Mouse (Mus musculus): ENCODE results near the gene Pdk4. TPM values are rescaled to one million over a fixed set of nuclear protein-coding genes. Genes with fewer than 3 reads are reported as not detected.

The Pdk4 gene
- 127 and 214 TPM in 2 replicates for total RNA-seq (2021)
- long read RNA-seq, transcript Pdk4-201 (11 exons, 3,484 nt) = major isoform, 354 of 497 reads
- long read RNA-seq, partial matches to known transcripts = 78 of 497 reads
- long read RNA-seq, other reads (novel, unspliced or antisense) = 65 of 497 reads

DNA sequence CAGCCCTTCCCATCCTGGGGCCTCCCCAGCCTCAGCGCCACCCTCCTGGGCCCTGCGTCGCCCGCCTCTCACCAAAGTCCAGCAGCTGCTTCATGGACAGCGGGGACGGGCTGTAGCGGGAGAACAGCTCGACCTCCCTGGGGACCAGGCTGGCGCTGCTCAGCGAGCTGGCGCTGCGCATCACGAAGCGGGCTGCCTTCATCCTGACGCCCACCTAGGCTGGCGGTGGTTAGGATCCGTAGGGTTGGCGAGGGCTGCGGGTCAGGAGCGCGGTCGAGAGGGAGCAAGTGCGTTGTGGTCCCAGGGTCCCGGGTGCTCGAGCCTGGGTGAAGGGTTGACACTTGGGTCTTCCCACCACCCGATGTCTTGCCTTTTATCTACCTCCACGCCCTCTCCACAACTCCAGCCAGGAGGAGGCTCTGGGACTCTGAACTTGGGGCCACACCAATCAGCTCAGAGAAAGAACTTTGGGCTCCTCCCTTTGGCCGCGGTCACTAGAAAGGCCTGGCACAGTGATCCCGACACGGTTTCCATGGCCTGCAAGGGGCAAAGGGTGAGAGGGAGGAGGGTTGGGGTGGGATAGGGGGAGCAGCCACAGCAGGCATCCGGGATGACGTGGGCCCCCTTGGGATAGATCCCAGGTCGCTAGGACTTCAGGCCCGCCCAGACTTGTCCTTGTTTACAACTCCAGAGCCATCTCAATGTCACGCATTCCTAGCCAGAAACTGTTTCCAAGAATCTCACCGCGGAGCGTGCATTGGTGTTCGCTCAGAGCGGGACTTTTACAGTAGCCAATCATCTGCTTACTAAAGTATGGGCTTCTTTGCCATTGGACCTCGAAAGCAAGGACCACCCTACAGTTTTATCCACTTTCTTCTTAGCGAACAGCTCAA is at the start of gene Pdk4:
Gene Pdk4, minus strand, starts transcription at position 349 of the 893 bp plus-strand sequence.
- peak; percentile 82 for DNase-seq

DNA sequence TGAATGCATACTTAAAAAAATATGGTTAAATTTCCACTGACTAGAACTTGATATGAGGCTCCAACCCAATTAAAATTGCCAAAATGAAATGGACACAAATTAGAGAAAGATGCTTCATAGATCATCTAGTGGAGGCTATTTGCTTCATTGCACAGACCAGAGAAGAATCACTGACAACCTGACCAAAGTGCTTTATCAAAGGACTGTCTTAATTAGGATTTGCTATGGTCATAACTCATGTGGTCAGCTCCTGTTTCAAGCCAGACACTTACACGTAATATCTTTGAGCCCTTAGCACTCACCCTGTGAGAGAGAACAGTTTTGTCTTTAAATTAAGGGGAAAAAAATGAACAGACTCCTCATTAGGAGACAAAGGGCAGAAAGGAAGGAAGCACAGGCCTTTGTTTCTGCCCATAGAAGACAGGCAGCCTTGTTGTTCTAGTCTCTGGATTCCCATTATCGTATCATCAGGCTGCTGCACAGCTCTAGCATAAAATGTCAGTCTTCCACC is 41.8 kb upstream of the Pdk4 start:
- no peak for DNase-seq

DNA sequence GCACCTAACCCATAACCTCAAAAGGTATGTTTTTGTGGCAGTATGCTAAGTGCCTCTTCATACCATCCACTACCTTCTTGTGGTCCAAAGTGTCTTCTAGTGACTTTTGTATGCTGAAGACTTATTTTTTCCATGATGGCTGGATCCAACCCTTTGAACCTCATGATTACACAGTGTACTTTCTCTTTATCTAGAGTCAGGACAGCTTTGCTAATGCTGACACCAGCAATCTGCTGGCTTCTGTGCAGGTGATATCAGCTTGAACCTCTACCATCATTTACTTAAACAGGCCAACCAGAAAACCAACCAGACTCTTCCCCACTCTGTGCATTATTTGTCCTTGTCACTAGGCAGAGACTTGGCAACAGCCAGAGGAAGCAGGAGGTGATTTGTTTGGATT is 39.6 kb upstream of the Pdk4 start:
- DNase-seq = no peak

DNA sequence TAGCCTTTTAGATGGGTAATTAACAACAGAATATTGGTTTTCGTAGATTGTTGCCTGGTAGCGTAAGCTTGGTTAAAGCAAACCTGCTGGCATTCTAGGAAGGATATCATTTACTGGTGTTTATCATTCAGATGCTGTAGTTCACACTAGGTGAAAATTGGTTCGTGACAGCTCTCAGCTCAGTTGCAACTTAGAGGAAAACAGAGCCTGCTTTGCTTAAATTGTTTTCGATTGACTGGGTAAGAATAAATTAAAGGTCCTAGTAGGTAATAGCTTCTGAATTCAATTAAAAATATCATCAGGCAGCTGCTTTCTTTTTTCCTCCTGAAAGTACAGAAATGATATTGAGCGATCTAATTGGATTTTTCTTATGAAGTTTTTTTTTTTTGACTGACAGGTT is 21.0 kb upstream of the Pdk4 start:
- DNase-seq = no peak

DNA sequence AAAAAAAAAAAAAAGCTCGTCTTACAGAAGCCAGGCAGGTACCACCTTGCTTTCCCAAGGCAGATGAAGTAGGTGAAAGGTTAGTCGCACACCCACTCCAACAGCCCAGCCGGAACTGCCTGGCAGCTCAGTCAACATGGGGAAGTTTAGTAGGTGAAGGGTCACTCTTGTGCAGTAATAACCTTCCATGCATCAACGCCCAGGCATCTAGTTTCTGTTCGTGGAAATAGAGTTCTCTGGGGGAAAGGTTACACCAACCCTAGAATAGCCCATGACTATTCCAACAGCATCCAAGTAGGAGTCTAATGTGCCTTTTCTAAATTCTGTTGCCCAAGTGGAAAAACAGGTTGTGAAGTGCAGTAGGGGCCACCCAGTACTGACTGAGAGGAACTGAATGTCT is 13.6 kb upstream of the Pdk4 start:
- DNase-seq = peak; percentile 35

DNA sequence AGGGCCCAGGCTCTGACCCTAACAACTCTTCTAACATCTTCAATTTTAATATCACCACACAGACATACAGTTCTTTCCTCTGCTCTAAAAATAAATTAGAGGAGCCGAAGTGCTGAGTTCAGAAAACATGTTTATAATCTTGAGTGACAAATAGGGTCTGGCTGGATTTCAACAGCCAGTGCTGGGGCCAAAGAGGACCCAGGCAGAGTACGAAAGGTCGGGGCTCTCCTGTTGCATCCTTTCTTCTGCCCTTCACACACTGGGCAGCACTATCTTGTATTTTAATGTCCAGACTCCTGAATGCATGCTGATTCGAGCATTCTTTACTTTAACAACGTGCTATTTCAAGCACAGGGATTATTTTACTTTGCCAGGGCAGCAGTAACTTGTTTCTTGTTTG is 13.2 kb upstream of the Pdk4 start:
- peak; percentile 43 for DNase-seq

DNA sequence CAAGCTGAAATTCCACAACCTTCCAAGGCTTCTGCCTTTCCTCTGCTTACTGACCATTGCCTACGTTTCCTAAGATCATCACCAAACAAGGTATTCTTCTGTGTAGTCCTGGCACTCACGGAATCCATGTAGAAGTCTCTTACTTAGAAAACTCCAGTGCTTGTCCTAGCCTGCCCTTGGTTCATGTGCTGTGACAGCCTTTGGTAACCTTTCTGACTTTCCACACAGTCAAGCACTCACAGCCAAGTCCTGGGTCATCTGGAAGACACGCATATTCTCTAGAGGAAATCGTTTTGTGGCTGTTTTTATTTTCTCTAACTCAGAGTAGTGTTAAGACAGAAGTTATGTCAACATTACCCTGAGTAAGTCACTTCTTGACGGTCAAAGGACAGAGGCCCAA is 11.7 kb upstream of the Pdk4 start:
- DNase-seq = no peak

DNA sequence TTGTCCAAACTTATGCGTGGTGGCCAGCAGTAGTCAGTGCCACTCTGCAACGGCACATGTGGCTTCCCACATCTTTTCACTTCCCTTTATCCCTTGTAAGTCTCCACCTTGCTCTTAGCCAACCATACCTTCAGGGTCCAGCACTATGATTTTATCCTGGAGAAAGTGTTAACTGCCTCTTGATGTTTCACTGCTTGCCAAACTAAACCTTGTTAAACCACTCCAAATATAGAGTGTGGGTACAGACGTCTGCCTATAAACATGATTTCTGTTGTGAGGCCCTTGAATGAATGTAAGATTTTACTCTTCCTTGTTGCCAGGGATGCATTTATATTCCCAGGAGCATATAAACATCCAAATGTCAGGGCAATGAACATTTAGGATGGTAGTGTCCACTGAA is 10.2 kb upstream of the Pdk4 start:
- DNase-seq = no peak

DNA sequence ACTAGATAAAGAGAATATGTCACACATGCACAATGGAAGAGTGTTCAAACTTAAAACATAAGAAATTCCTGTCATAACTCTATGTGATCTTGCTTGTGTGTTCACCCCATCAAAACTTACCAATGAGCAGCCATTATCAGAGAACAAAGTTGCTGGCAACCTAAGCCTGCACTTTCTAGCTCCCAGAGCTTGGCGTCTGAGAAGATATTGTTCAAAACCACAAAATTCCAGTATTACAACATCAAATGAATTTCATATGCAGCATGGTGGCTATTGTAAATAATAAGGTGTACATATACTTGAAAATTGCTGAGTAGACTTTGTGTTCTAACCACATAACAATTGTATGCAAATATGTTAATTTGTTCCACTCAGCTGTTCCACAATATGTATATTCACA is 6.7 kb upstream of the Pdk4 start:
- DNase-seq = no peak

DNA sequence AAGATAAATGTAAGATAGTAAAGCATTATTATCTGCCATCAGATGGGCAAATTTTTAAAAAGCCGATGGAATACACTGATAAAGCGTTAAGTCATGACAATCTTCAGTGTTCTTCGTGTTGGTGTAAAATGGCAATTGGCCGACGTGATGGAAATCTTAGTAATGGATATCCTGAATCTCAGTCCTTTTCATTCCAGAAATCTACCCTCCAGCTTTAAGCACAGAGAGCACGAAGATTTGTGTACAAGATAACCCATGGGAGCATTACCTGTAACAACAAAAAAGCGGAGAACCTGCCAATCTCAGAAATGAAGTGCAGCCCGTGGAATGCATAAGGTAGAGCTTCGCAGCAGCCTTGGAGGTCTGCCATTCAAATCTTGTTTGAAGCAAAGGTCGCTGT is 5.4 kb upstream of the Pdk4 start:
- no peak for DNase-seq

DNA sequence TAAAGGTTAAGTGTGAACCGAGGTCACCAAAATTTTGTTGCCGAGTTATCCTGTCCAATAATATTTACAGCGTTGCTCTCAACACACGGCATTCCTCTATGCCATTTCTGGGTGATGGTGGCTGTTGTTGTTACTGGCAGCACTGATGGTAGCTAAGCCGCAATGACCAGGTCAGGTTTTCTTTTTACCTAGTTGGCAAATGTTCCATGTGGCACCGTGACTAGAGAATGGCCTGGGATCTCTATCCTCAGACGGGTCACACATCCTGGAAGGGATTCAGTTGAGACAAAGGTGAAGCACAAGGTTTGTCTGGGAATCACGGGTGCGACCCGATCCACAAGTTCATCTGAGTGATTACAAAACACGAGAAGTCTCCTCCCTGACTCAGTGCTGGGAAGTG is 2.6 kb upstream of the Pdk4 start:
- no peak for DNase-seq

DNA sequence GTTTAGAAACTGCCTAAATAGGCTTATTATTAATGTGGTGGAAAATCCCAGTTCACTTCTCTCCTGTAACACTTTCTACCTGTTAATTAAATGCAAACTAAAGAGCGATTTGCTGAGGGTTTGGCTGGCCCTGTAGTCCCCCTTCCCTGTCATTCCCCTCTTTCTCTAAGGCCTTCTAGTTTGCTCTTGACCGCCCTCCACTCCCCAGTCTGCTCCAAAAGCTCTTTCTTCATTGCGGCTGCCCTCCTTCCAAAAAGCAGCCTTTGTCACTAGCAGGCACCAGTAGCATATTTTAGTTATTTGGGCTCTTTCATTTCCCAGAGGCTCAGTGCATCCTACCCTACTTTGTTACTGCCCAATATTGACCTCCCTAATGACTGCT is 736 bp upstream of the Pdk4 start:
- DNase-seq = no peak

DNA sequence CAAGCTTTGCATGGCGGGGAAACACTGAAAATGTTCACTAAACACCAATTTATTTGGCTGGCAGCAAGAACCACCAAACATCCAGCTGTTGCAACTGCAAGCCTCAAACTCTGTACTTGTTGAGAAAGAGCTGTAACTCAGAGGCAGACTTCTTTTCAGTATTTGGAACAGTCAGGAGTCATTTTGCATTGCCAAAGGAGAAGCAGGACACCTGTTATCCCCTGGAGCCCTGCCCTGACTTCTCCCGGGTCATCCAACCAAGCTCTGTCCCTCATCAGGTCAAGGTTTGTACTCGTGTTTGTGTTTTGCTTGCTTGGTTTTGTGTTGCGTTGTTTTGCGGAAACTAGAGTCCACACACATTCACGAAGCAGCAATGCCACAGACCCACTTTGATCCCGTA is 11.1 kb downstream of the Pdk4 start:
- DNase-seq = no peak

DNA sequence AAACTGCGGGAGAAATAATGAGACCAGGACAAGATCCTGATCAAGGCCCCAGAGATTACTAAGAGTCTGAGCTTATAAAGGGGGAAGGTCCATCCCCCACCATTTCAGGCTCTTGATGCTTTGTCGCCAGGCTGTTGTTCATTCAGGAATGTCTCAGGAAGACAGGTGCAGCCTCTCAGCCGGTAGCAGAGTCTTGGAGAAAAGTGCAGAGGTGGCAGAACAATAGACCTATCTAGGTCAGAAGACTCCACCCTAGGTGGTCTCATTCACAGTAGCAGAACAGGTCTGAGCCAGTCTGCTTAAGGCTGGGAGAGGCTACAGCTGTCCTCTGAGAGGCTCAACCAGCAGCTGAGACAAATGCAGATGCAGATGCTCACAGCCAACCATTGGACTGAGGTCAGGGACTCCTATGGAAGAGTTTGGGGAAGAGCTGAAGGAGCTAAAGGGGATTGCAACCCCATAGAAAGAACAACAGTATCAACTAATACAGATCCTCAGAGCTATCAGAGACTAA is 13.8 kb downstream of the Pdk4 start:
- DNase-seq = no peak

DNA sequence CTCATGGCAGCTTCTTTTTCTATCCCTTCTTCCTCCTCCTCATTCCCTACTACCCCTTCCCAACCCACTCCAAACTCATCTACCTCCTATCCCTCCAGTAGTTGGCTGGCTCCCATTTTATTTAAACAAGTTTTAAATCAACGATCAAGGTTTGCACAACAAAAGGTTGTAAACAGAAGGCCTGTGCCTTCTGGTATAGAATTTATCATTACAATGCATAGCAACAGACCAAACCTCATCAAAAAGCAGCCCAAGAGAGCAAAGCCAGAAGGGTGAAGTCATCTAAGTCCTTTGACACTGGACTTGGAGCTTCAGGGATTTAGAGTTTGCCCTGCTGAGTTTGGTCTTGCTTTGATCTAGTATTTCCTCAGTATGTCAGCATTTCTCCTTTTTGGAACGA is 15.0 kb downstream of the Pdk4 start:
- DNase-seq = no peak

DNA sequence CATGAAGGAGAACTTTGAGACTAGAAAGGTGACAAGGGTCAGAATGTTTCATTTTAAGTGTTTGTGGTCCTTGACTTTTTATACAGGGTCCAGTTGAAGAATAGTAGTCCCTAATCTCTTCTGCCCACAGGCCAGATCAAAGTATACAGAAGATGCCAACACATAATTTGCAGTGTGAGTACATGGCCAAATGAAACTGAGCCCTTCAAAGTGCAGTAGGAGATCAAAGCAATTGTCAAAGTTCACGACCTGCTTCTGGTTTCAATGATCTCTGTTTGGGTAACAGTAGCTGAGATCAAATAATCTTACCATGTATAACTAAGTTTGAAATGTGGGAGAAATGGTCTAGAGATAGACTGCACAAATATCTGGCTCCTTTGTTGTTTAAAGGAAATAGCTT is 22.1 kb downstream of the Pdk4 start:
- no peak for DNase-seq

DNA sequence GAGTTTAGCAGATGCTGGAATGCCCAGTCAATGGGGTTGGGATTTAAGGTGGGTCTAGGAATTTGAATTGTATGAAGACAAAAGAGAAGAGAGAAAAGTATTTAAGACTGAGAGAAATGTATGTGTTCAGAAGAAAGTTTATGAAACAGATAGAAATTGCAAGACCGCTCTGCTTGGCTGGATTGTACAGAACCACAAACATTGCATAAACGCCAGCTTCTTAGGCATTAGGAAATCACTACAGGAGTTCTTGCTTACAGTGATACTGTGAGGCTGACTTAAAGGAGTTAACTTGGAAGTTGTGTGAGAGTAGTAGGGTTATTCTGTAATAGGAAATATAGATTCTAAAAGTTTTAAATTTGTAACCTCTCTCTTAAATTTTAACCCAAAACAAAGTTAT is 23.4 kb downstream of the Pdk4 start:
- no peak for DNase-seq

DNA sequence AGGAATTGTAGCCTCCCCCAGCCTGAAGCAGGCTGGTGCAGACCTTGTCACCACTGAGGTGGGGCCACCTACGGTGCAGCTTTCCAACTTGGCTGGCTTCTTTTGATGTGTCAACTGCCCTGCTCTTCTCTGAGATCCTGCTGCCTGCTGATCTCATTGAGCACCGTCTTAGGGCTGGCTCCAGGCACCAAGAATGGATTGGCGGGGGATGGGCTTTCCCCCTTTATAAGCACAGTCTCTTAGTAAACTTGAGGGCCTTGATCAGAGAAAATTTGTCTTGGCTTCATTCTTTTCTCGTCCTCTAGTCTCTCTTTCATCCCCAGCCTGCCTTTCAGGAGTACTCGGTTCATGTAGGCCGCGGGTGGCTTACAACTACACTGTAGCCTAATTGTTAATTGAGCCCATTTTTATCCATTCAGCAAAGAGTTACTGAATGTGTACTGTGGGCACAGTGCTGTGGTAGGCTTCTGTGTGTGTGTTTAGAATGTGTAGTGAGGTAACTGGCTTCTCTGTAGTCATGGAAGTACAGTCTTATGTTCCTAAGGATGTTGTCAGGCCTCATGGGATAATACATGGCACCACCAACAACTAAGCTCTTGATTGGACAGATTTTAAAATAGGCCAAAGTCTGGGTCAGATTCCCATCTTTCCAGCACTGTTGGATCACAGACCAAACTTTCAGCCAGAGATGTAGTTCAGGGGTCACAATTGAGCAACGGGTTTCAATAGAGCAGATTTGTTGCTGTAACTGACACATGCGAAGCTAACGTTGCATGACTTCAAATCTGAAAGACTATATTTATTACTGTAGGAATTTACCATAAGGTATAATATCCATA is 25.4 kb downstream of the Pdk4 start:
- DNase-seq = no peak

DNA sequence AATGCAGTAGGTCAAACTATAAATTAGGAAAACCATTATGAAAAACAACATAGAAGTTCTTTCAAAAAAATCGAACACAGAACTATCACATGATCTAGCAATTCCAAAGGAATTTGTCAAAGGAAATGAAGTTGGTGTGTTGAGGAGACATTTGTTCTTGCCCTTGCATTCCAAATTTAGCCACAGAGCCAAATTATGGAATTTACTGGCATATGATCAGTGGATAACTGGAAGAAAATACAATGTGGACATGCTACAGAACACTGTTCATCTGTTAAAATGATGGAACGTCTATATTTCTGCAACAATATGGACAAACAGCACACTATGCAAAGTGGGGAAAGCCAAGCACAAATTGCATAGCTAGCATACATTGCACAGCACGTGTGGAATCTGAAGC is 40.3 kb downstream of the Pdk4 start:
- no peak for DNase-seq

DNA sequence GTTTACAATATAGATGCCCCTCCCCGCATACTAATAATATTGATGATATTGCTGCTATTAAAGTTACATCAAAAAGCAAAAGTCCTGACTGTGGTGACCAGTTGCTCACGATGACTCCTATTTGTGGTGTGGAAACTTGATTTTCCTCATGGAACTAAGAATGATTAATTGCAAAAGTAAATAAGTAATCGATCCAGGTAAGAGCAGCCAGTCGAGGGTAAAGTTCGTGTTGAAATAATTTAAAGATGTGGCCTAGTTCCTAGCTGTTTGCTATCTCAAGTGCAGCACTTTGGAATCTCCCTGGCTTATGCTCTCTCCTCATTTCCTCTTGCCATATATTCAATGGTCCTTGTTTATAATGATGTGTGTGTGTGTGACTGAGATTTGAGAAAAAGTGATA is 46.2 kb downstream of the Pdk4 start:
- no peak for DNase-seq

DNA sequence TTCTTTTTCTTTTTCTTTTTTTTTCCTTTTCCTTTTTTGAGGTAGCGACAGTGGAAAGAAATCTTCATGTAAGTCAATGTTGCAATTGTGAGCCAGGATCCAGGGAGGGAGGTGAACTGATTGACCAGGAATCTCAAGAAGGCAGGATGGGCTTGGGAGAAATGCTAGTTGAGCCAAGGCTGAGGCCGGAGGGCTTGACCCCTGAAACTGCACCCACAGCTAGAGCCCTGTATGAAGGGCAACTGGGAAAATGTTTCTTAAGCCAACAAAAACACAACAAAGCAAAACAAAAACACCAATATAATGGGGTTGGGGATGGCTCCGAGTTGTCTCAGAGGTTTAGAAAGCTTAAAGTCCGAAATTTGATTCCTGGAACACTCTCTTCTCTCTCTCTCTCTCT is 47.7 kb downstream of the Pdk4 start:
- DNase-seq = no peak

DNA sequence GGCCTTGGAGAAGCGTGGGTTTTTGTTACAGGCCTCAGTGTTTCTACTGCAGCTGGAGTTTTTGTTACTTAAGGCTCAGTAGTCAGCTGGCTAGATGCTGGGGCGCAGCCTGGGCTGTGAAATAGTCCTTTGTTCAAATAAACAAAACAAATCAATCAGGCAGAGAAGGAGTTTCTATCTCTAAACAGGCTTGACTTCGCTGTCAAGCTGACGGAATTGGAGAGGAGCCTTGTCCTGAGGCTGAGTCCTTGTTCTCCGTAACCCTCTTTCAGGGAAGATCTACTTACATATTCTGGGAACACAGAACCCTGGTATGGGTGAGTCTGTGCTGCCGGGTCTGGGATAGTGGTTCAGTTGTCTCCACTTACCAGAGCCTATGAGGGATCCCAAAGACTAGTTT is 48.6 kb downstream of the Pdk4 start:
- DNase-seq = no peak

DNA sequence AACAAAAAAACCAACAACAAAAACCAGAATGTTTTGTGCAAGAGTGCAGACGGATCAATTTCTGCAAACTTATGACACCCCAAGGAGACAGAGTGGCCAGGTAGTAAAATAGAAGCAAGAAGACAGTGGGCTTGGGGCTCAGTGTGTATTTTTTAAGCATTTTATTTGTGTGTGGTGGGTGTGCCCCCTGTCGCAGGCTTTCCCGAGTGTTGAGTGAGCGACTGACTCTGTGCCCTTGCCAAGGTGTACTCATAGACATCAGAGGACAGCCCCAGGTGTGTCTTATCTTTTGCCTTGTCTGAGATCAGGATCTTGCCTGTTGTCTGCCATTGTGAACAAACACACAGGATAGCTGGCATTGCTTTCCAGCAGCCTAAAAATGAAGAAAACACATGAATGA is 49.1 kb downstream of the Pdk4 start:
- no peak for DNase-seq
